Mouse (Mus musculus): ENCODE data around the gene Zfand3. TPM values are rescaled to one million over a fixed set of nuclear protein-coding genes. Genes with fewer than 3 reads are reported as not detected.

The Zfand3 gene
- polyA plus RNA-seq, 1 experiment from 2014 or later: 24.2 TPM

DNA sequence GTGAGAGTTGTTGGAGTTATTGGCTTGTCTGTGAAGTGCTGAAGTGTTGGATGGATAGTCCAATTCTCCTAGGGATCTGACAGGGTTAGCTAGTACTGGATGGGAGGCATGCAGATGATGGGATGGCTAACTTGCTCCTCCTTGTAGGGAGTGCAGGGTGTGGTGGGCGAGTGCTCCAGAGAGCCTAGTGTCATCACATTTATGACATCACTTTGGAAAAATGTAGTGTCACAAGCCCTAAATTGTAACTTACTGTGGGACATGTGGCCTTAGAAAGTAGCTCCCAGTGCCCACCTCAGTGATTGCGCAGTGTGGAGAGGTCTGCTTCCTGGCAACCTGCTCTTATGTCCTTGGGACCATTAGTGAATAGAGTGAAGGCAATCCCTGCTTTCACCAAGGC is 2.3 kb downstream of the Zfand3 start:
- Histone ChIP-seq H3K27ac (ENCODE audit: low read depth, low read length) (no peak overlapping the region), H3K27me3 (replicated peaks; ENCODE audit: control insufficient read depth, insufficient read depth, low read length) (no peaks in the 10 kb centered on the region), H3K4me2 (peak overlapping the region; percentile 87; the same call in 1 of the 2 replicates), H3K36me3 (ENCODE audit: control insufficient read depth, insufficient read depth, low read length) (peaks cover 4% of the 10 kb centered on the region; the same call in 1 of the 2 replicates), H3K9me3 (ENCODE audit: control insufficient read depth, low read length) (no peaks in the 10 kb centered on the region), H3K4me1 (replicated peaks; ENCODE audit: control insufficient read depth, insufficient read depth, low read length) (peaks cover 25% of the 10 kb centered on the region), H3K9ac (ENCODE audit: low read depth, low read length) (no peak overlapping the region), H3K4me3 (ENCODE audit: low read depth, low read length) (no peak overlapping the region)
- ATAC-seq (replicated peaks; ENCODE audit: low FRiP score): no peak
- WGBS: 82% methylated on average over 2 of the region's 2 CpGs
- DNase-seq (ENCODE audit: low spot score): no peak

DNA sequence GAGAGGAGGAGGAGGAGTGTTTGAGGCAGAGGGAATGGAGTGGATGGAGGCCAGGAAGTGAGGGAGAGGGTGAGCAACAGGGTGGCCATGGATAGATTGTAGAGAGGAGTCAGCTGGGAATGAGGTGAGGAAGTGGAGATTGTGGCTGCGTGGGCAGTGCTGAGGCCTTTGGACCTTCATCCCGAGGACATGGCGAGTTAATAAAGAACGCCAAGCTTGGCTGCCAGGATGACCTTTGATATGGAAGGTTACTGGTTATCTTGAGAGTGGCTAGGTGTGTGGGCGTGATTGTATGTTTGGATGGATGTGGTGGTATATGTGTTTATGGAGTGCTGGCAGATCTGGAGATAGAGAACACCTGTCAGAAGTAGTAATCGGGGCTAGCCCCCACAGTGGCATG is 3.4 kb downstream of the Zfand3 start:
- no peak overlapping the region for H3K27ac ChIP-seq (ENCODE audit: low read depth, low read length)
- H3K4me2 ChIP-seq: 0 out of 2 replicates have a peak overlapping the region, but pooled peaks have one; percentile 2
- DNase-seq (ENCODE audit: low spot score) (no peak), ATAC-seq (replicated peaks; ENCODE audit: low FRiP score) (no peak)
- peaks cover 25% of the 10 kb centered on the region for H3K4me1 ChIP-seq (replicated peaks; ENCODE audit: control insufficient read depth, insufficient read depth, low read length)
- 56% methylated on average over 6 of the region's 6 CpGs for WGBS
- no peak overlapping the region for H3K9ac ChIP-seq (ENCODE audit: low read depth, low read length)
- H3K27me3 ChIP-seq (replicated peaks; ENCODE audit: control insufficient read depth, insufficient read depth, low read length): no peaks in the 10 kb centered on the region
- H3K36me3 ChIP-seq (ENCODE audit: control insufficient read depth, insufficient read depth, low read length): peaks cover 4% of the 10 kb centered on the region; the same call in 1 of the 2 replicates
- no peak overlapping the region for H3K4me3 ChIP-seq (ENCODE audit: low read depth, low read length)
- H3K9me3 ChIP-seq (ENCODE audit: control insufficient read depth, low read length): no peaks in the 10 kb centered on the region

DNA sequence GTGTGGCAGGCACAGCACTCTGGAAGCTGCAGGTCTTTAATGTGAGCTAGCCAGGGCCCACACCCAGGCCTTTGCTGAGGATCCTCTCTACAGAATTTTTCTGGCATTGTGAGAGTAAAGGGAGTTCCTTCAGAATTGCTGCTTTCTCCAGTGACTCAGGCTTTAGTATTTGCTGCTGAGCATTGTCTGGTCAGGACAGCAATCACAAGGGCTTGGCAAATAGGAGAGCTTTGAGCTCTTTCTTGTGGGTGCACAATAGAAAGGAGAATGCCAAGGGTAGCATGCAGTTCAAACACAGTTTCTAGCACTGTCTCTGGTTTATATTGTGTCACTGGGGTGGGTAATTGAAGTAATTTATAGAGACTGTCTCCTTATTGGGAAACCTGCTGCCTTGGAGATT is 3.9 kb downstream of the Zfand3 start:
- Histone ChIP-seq H3K4me1 (replicated peaks; ENCODE audit: control insufficient read depth, insufficient read depth, low read length) (peaks cover 25% of the 10 kb centered on the region), H3K9ac (ENCODE audit: low read depth, low read length) (no peak overlapping the region), H3K4me2 (no peak overlapping the region), H3K9me3 (ENCODE audit: control insufficient read depth, low read length) (no peaks in the 10 kb centered on the region), H3K27ac (ENCODE audit: low read depth, low read length) (no peak overlapping the region), H3K36me3 (ENCODE audit: control insufficient read depth, insufficient read depth, low read length) (peaks cover 4% of the 10 kb centered on the region; the same call in 1 of the 2 replicates), H3K4me3 (ENCODE audit: low read depth, low read length) (no peak overlapping the region), H3K27me3 (replicated peaks; ENCODE audit: control insufficient read depth, insufficient read depth, low read length) (no peaks in the 10 kb centered on the region)
- no peak for ATAC-seq (replicated peaks; ENCODE audit: low FRiP score)
- DNase-seq (ENCODE audit: low spot score): no peak

DNA sequence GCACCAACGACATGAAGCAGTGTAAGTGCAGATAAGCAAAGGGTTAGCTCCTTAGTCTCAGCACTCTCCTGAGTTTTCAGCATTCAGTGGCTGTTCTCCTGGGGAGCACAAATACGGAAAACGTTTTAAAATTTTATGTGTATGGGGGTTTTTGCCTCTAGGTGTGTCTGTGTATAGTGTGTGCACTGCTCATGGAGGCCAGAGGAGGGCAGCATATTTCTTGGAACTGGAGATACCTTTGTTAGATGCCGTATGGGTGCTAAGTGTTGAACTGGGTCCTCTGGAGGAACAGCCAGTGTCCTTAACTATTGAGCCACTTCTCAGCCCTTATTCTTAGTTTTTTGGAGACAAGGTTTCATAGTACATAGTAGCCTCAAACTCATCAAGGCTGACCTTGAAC is 10.1 kb downstream of the Zfand3 start:
- H3K4me1 ChIP-seq (replicated peaks; ENCODE audit: control insufficient read depth, insufficient read depth, low read length): 0 out of 2 replicates have a peak, but pooled peaks cover 3% of the 10 kb centered on the region
- WGBS: 90% methylated on average over 4 of the region's 4 CpGs
- H3K27ac ChIP-seq (ENCODE audit: low read depth, low read length): no peak overlapping the region
- ATAC-seq (replicated peaks; ENCODE audit: low FRiP score): no peak
- H3K9ac ChIP-seq (ENCODE audit: low read depth, low read length): no peak overlapping the region
- H3K4me3 ChIP-seq (ENCODE audit: low read depth, low read length): no peak overlapping the region
- no peaks in the 10 kb centered on the region for H3K9me3 ChIP-seq (ENCODE audit: control insufficient read depth, low read length)
- DNase-seq (ENCODE audit: low spot score): no peak
- H3K36me3 ChIP-seq (ENCODE audit: control insufficient read depth, insufficient read depth, low read length): peaks cover 7% of the 10 kb centered on the region
- no peak overlapping the region for H3K4me2 ChIP-seq
- no peaks in the 10 kb centered on the region for H3K27me3 ChIP-seq (replicated peaks; ENCODE audit: control insufficient read depth, insufficient read depth, low read length)

DNA sequence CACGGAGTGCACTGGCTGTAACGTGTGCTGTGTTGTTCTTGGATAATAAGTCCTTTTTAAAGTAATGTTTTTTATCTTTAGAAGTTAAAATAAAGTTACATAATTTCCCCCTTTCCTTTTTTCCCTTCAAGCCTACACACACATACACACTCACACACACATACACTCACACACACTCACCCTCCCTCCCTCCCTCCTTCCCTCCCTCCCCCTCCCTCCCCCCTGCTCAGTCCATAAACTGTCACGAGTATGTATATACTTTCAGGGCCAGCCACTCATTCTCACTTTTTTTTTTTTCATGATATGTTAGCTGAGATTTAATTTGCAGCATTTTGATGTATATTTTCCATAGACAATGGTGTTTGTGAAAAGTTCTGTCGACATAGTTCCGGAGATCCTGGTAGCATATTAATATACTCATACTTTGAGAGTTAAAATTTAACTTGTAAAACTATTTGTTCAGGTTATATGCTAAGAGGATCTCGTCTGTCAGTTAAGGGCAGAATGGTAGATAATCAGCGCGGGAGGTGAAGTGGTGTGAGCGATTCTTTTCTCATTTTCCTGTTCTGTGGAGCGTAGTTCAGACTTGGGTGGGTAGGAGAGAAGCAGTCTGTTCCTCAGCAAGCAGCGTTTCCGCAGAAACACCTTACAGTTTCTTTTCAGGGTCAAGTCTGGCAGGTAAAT is 14.5 kb downstream of the Zfand3 start:
- 77% methylated on average over 12 of the region's 12 CpGs for WGBS
- H3K4me1 ChIP-seq (replicated peaks; ENCODE audit: control insufficient read depth, insufficient read depth, low read length): 0 out of 2 replicates have a peak, but pooled peaks cover 2% of the 10 kb centered on the region
- ATAC-seq (replicated peaks; ENCODE audit: low FRiP score) (no peak), DNase-seq (ENCODE audit: low spot score) (no peak)
- H3K9me3 ChIP-seq (ENCODE audit: control insufficient read depth, low read length): no peaks in the 10 kb centered on the region
- H3K27ac ChIP-seq (ENCODE audit: low read depth, low read length): no peak overlapping the region
- H3K36me3 ChIP-seq (ENCODE audit: control insufficient read depth, insufficient read depth, low read length): peaks cover 3% of the 10 kb centered on the region
- no peaks in the 10 kb centered on the region for H3K27me3 ChIP-seq (replicated peaks; ENCODE audit: control insufficient read depth, insufficient read depth, low read length)
- no peak overlapping the region for H3K4me3 ChIP-seq (ENCODE audit: low read depth, low read length)
- no peak overlapping the region for H3K4me2 ChIP-seq
- H3K9ac ChIP-seq (ENCODE audit: low read depth, low read length): no peak overlapping the region

DNA sequence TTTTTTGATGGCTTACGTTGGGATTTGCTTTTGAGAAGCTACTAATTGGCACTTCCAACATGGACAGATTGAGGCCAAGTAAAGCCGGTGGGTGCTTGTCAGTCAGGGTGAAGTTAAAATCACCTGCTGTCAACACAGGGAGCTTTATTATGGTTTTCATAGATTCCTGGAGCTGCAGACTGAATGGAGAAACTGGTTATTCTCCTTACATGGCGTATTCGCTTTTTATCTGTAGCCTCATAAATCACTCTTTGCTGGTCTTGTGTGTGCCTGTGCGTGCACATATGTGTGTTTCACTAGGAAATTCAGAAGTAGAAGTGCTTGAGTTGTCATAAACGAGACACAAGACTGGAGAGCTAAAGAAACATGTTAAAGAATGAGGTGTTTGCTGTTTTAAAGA is 15.4 kb downstream of the Zfand3 start:
- Histone ChIP-seq H3K4me3 (ENCODE audit: low read depth, low read length) (no peak overlapping the region), H3K9me3 (ENCODE audit: control insufficient read depth, low read length) (no peaks in the 10 kb centered on the region), H3K27me3 (replicated peaks; ENCODE audit: control insufficient read depth, insufficient read depth, low read length) (no peaks in the 10 kb centered on the region), H3K9ac (ENCODE audit: low read depth, low read length) (no peak overlapping the region), H3K4me1 (replicated peaks; ENCODE audit: control insufficient read depth, insufficient read depth, low read length) (0 out of 2 replicates have a peak, but pooled peaks cover 2% of the 10 kb centered on the region), H3K36me3 (ENCODE audit: control insufficient read depth, insufficient read depth, low read length) (no peaks in the 10 kb centered on the region), H3K27ac (ENCODE audit: low read depth, low read length) (no peak overlapping the region), H3K4me2 (no peak overlapping the region)
- WGBS: 81% methylated on average over 6 of the region's 6 CpGs
- DNase-seq (ENCODE audit: low spot score) (no peak), ATAC-seq (replicated peaks; ENCODE audit: low FRiP score) (no peak)

DNA sequence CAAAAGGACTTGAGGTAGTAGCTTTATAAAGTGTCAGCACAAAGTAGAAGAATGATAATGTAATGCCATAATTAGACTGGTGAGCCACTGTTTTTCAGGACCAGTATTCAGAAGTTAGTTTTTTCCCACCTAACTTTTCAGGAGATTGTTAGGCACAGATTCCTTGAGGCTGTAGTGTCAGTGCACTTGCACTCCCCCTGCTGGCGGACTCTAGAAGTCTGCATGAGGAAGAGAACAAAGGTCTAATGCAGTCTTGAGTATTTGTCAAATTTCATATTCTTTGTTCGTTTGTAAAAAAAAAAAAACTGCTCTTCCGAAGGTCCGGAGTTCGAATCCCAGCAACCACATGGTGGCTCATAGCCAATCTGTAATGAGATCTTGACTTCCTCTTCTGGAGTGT is 20.1 kb downstream of the Zfand3 start:
- H3K27ac ChIP-seq (ENCODE audit: low read depth, low read length): no peak overlapping the region
- H3K9me3 ChIP-seq (ENCODE audit: control insufficient read depth, low read length): no peaks in the 10 kb centered on the region
- no peak for ATAC-seq (replicated peaks; ENCODE audit: low FRiP score)
- no peaks in the 10 kb centered on the region for H3K27me3 ChIP-seq (replicated peaks; ENCODE audit: control insufficient read depth, insufficient read depth, low read length)
- H3K9ac ChIP-seq (ENCODE audit: low read depth, low read length): no peak overlapping the region
- H3K4me3 ChIP-seq (ENCODE audit: low read depth, low read length): no peak overlapping the region
- no peak overlapping the region for H3K4me2 ChIP-seq
- H3K36me3 ChIP-seq (ENCODE audit: control insufficient read depth, insufficient read depth, low read length): no peaks in the 10 kb centered on the region
- peak; percentile 49 for DNase-seq (ENCODE audit: low spot score)
- peaks cover 46% of the 10 kb centered on the region for H3K4me1 ChIP-seq (replicated peaks; ENCODE audit: control insufficient read depth, insufficient read depth, low read length)
- 59% methylated on average over 5 of the region's 5 CpGs for WGBS

DNA sequence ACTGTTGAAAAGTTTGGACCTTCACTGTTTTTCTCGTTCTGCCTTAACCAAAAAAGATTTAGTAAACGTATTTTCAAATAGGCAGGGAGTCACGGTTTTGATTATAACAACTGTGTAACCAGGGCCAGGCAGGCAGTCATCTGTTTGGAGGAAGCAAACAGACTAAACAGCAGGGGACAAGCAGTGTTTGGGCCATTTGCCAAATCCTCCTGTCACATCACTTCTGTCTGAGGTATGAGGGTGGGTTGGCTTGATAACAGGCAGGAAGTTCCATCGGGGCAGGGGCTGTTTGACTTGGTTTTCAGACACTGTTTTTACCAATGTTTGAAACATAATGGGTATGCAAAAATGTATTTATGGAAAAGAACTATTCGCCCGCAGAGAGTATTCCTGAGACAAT is 22.1 kb downstream of the Zfand3 start:
- Histone ChIP-seq H3K27ac (ENCODE audit: low read depth, low read length) (no peak overlapping the region), H3K9me3 (ENCODE audit: control insufficient read depth, low read length) (no peaks in the 10 kb centered on the region), H3K36me3 (ENCODE audit: control insufficient read depth, insufficient read depth, low read length) (no peaks in the 10 kb centered on the region), H3K9ac (ENCODE audit: low read depth, low read length) (no peak overlapping the region), H3K4me3 (ENCODE audit: low read depth, low read length) (no peak overlapping the region), H3K4me1 (replicated peaks; ENCODE audit: control insufficient read depth, insufficient read depth, low read length) (peaks cover 53% of the 10 kb centered on the region), H3K27me3 (replicated peaks; ENCODE audit: control insufficient read depth, insufficient read depth, low read length) (no peaks in the 10 kb centered on the region), H3K4me2 (no peak overlapping the region)
- DNase-seq (ENCODE audit: low spot score) (no peak), ATAC-seq (replicated peaks; ENCODE audit: low FRiP score) (no peak)
- 33% methylated on average over 6 of the region's 6 CpGs for WGBS

DNA sequence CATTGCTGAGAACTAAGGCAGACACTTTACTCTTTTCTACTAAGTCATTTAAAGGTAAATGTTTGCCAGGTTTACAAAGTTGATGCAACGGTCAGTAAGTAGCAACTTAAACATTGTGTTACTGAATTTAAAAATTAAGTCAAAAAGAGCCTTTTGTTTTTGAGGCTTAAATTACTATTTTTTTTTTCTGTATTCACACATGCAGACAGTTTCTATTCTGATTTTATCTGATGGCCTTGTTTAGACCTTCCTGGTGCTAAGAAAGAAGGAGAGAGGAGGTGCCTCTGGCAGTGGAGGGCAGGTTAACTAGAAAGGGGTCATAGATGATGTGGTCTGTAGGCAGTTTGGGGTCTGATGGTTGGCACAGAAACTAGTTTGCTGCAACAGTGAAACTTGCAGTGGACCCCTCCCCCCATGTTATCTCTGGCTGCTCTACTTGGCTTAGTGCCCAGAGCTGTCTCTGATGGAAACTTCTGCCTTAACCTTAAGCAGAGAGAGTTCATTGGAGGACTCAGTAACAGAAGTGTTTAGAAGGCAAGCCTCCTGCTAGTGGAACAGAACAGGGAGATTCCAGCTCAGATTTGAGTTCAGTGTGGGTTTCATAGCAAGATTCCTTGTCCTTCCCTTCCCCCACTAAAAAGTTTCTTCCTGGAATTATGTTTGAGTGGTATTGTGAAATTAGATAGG is 23.0 kb downstream of the Zfand3 start:
- H3K27ac ChIP-seq (ENCODE audit: low read depth, low read length): peak overlapping the region; percentile 38; the same call in 1 of the 2 replicates
- DNase-seq (ENCODE audit: low spot score) (peak; percentile 50), ATAC-seq (replicated peaks; ENCODE audit: low FRiP score) (peak; percentile 39; the same call in 1 of the 2 replicates)
- peak overlapping the region; percentile 43 for H3K4me2 ChIP-seq
- 74% methylated on average over 1 of the region's 1 CpGs for WGBS
- no peak overlapping the region for H3K4me3 ChIP-seq (ENCODE audit: low read depth, low read length)
- H3K4me1 ChIP-seq (replicated peaks; ENCODE audit: control insufficient read depth, insufficient read depth, low read length): peaks cover 55% of the 10 kb centered on the region
- H3K36me3 ChIP-seq (ENCODE audit: control insufficient read depth, insufficient read depth, low read length): no peaks in the 10 kb centered on the region
- no peaks in the 10 kb centered on the region for H3K27me3 ChIP-seq (replicated peaks; ENCODE audit: control insufficient read depth, insufficient read depth, low read length)
- no peaks in the 10 kb centered on the region for H3K9me3 ChIP-seq (ENCODE audit: control insufficient read depth, low read length)
- H3K9ac ChIP-seq (ENCODE audit: low read depth, low read length): no peak overlapping the region
